In genomic region chr13:37476256-37477053, GRCm38 (mm10) we compare ENCODE assay signal across 7 mouse cellular contexts.
A peak's percentile ranks its signal among the peaks of the same experiment; 100 is the strongest.
DNase-seq lines count a peak whose midpoint lies in the region; ATAC-seq and TF ChIP-seq lines count a peak whose summit lies in the region.

No protein-coding gene starts in this region.

- H3K9me3 ChIP-seq in limb, embryonic 12.5 days: no peaks in the 10 kb centered on the region
- H3K9me3 ChIP-seq in limb, embryonic 10.5 days (replicated peaks): no peaks in the 10 kb centered on the region
- H3K9me3 ChIP-seq in intestine, embryonic 16.5 days (ENCODE audit: control insufficient read depth, low read length): no peaks in the 10 kb centered on the region
- no peaks in the 10 kb centered on the region for H3K9me3 ChIP-seq in lung, embryonic 14.5 days (ENCODE audit: low read depth, low read length)
- H3K9me3 ChIP-seq in forebrain, embryonic 11.5 days (ENCODE audit: control insufficient read depth, low read length): no peaks in the 10 kb centered on the region

- no peaks in the 10 kb centered on the region for H3K27me3 ChIP-seq in limb, embryonic 12.5 days
- 0 out of 2 replicates have a peak, but pooled peaks cover 5% of the 10 kb centered on the region for H3K27me3 ChIP-seq in limb, embryonic 10.5 days (ENCODE audit: low read depth, poor library complexity, severe bottlenecking)
- no peaks in the 10 kb centered on the region for H3K27me3 ChIP-seq in intestine, embryonic 16.5 days (replicated peaks; ENCODE audit: control insufficient read depth, insufficient read depth, low read length)
- no peaks in the 10 kb centered on the region for H3K27me3 ChIP-seq in lung, embryonic 14.5 days (ENCODE audit: insufficient read depth, low read length)
- no peaks in the 10 kb centered on the region for H3K27me3 ChIP-seq in forebrain, embryonic 11.5 days (ENCODE audit: control insufficient read depth, insufficient read depth, low read length)

- no peak overlapping the region for H3K4me2 ChIP-seq in limb, embryonic 12.5 days
- H3K4me2 ChIP-seq in intestine, embryonic 16.5 days (ENCODE audit: low read depth, low read length): peak overlapping the region; percentile 61; the same call in 1 of the 2 replicates
- H3K4me2 ChIP-seq in lung, embryonic 14.5 days: peak overlapping the region; percentile 58; the same call in 1 of the 2 replicates
- H3K4me2 ChIP-seq in forebrain, embryonic 11.5 days (ENCODE audit: low read depth, low read length, severe bottlenecking): no peak overlapping the region

- no peak for ATAC-seq in limb, embryonic 12.5 days (ENCODE audit: insufficient number of reproducible peaks, insufficient read depth, low FRiP score, low TSS enrichment, low read depth)
- ATAC-seq in intestine, embryonic 16.5 days: peak; percentile 70
- ATAC-seq in lung, embryonic 14.5 days (ENCODE audit: insufficient read depth): no peak
- ATAC-seq in forebrain, embryonic 11.5 days (replicated peaks; ENCODE audit: low FRiP score): no peak

- no peak overlapping the region for H3K9ac ChIP-seq in limb, embryonic 12.5 days (replicated peaks)
- H3K9ac ChIP-seq in intestine, embryonic 16.5 days (ENCODE audit: low read depth, low read length): no peak overlapping the region
- no peak overlapping the region for H3K9ac ChIP-seq in lung, embryonic 14.5 days
- H3K9ac ChIP-seq in forebrain, embryonic 11.5 days (ENCODE audit: low read length): no peak overlapping the region

- no peak for DNase-seq in limb, embryonic 10.5 days (ENCODE audit: low spot score)
- no peak for DNase-seq in lung, embryonic 14.5 days
- no peak for DNase-seq in testis, postnatal 14 days (ENCODE audit: low spot score)
- no peak for DNase-seq in layer of hippocampus, postnatal 14 days (ENCODE audit: low spot score in 2 of 2)
- no peak for DNase-seq in forebrain, embryonic 11.5 days (ENCODE audit: low spot score)

- H3K27ac ChIP-seq in limb, embryonic 12.5 days: peak overlapping the region; percentile 9; the same call in 1 of the 2 replicates
- no peak overlapping the region for H3K27ac ChIP-seq in limb, embryonic 10.5 days
- peak overlapping the region; percentile 86 for H3K27ac ChIP-seq in intestine, embryonic 16.5 days (ENCODE audit: low read length)
- H3K27ac ChIP-seq in lung, embryonic 14.5 days (ENCODE audit: low read depth): peak overlapping the region; percentile 89
- no peak overlapping the region for H3K27ac ChIP-seq in forebrain, embryonic 11.5 days (ENCODE audit: low read depth, low read length)

- 60% methylated on average over 13 of the region's 13 CpGs for WGBS in limb, embryonic 12.5 days
- WGBS in limb, embryonic 10.5 days: 60% methylated on average over 13 of the region's 13 CpGs
- 51% methylated on average over 13 of the region's 13 CpGs for WGBS in intestine, embryonic 16.5 days
- 46% methylated on average over 13 of the region's 13 CpGs for WGBS in lung, embryonic 14.5 days
- 57% methylated on average over 13 of the region's 13 CpGs for WGBS in forebrain, embryonic 11.5 days

- H3K4me3 ChIP-seq in limb, embryonic 12.5 days (replicated peaks): no peak overlapping the region
- H3K4me3 ChIP-seq in limb, embryonic 10.5 days: no peak overlapping the region
- H3K4me3 ChIP-seq in intestine, embryonic 16.5 days (ENCODE audit: low read length): no peak overlapping the region
- H3K4me3 ChIP-seq in lung, embryonic 14.5 days (ENCODE audit: low read depth, low read length): no peak overlapping the region
- H3K4me3 ChIP-seq in forebrain, embryonic 11.5 days (ENCODE audit: low read depth, low read length): no peak overlapping the region

- peaks cover 23% of the 10 kb centered on the region for H3K4me1 ChIP-seq in limb, embryonic 12.5 days (replicated peaks)
- peaks cover 27% of the 10 kb centered on the region for H3K4me1 ChIP-seq in limb, embryonic 10.5 days
- peaks cover 23% of the 10 kb centered on the region for H3K4me1 ChIP-seq in intestine, embryonic 16.5 days (ENCODE audit: control insufficient read depth, insufficient read depth, low read length)
- H3K4me1 ChIP-seq in lung, embryonic 14.5 days (ENCODE audit: insufficient read depth): peaks cover 26% of the 10 kb centered on the region
- H3K4me1 ChIP-seq in forebrain, embryonic 11.5 days (replicated peaks; ENCODE audit: control insufficient read depth, insufficient read depth, low read length): peaks cover 4% of the 10 kb centered on the region; the same call in 1 of the 2 replicates

- no peaks in the 10 kb centered on the region for H3K36me3 ChIP-seq in limb, embryonic 12.5 days
- H3K36me3 ChIP-seq in limb, embryonic 10.5 days: no peaks in the 10 kb centered on the region
- H3K36me3 ChIP-seq in intestine, embryonic 16.5 days (ENCODE audit: control insufficient read depth, insufficient read depth, low read length): no peaks in the 10 kb centered on the region
- no peaks in the 10 kb centered on the region for H3K36me3 ChIP-seq in lung, embryonic 14.5 days (ENCODE audit: insufficient read depth)
- no peaks in the 10 kb centered on the region for H3K36me3 ChIP-seq in forebrain, embryonic 11.5 days (ENCODE audit: control insufficient read depth, insufficient read depth, low read length)

- no peak for TF ChIP-seq CTCF in lung, embryonic 14.5 days (IDR thresholded peaks at IDR 0.05; ENCODE audit: low read depth)

Comparison
In these comparisons a context has a peak if more than half of its experiments do, and no peak if none do; other contexts are left out.
1. H3K27ac ChIP-seq: peak in limb, embryonic 12.5 days (single experiment), intestine, embryonic 16.5 days (single experiment) and lung, embryonic 14.5 days (single experiment); none in limb, embryonic 10.5 days (single experiment) and forebrain, embryonic 11.5 days (single experiment).
2. H3K4me2 ChIP-seq: peak in intestine, embryonic 16.5 days (single experiment) and lung, embryonic 14.5 days (single experiment); none in limb, embryonic 12.5 days (single experiment) and forebrain, embryonic 11.5 days (single experiment).